Mouse (Mus musculus) intestine, embryonic 15.5 days (tissue): ENCODE data around the gene Tspan12. TPM values are rescaled to one million over a fixed set of nuclear protein-coding genes. Genes with fewer than 3 reads are reported as not detected.

Source experiments
- ATAC-seq: fragments of 200-750 bp; cut with Nextera tagmentation; 2 replicates; pipeline ENCODE4 v1.8.0; 2017; ENCODE audit warnings: moderate TSS enrichment, moderate library complexity
- H3K27ac ChIP-seq: fragments of 300-500 bp; sonication (generic); 2 replicates; pipeline ENCODE4 v1.5.1; 2015; ENCODE audit warnings: mild to moderate bottlenecking, inconsistent platforms
- H3K27me3 ChIP-seq: fragments of 300-500 bp; sonication (generic); replicated peaks from 2 replicates; pipeline ENCODE4 v1.6.1; 2015; ENCODE audit warnings: inconsistent platforms
- H3K36me3 ChIP-seq: fragments of 300-500 bp; sonication (generic); 2 replicates; pipeline ENCODE4 v1.6.1; 2015; ENCODE audit warnings: inconsistent platforms
- H3K4me1 ChIP-seq: fragments of 300-500 bp; sonication (generic); replicated peaks from 2 replicates; pipeline ENCODE4 v1.6.1; 2015; ENCODE audit warnings: inconsistent platforms
- H3K4me2 ChIP-seq: fragments of 300-500 bp; sonication (generic); replicated peaks from 2 replicates; pipeline ENCODE4 v1.6.1; 2015; ENCODE audit warnings: mild to moderate bottlenecking, inconsistent platforms
- H3K4me3 ChIP-seq: fragments of 300-500 bp; sonication (generic); replicated peaks from 2 replicates; pipeline ENCODE4 v1.5.1; 2015; ENCODE audit warnings: inconsistent platforms
- H3K9ac ChIP-seq: fragments of 300-500 bp; sonication (generic); 2 replicates; pipeline ENCODE4 v1.6.1; 2015; ENCODE audit warnings: inconsistent platforms
- H3K9me3 ChIP-seq: fragments of 300-500 bp; sonication (generic); 2 replicates; pipeline ENCODE4 v1.6.1; 2016; ENCODE audit warnings: inconsistent platforms
- WGBS: fragments of 180-500 bp; shearing (Covaris S2); methylation state at CpG from one replicate; pipeline ENCODE4 v1.1.7; 2015; 5-methylcytosine and 5-hydroxymethylcytosine counted together
- polyA plus RNA-seq: library from polyadenylated mRNA; unstranded; fragments of >200 nt; fragmentation: Nextera tagmentation; extraction: Ambion mirVana; gene quantifications from 2 replicates; pipeline ENCODE4 v1.2.1, GENCODE M21; 2015

The Tspan12 gene
- polyA plus RNA-seq, 1 experiment from 2014 or later = 80.5 TPM

DNA sequence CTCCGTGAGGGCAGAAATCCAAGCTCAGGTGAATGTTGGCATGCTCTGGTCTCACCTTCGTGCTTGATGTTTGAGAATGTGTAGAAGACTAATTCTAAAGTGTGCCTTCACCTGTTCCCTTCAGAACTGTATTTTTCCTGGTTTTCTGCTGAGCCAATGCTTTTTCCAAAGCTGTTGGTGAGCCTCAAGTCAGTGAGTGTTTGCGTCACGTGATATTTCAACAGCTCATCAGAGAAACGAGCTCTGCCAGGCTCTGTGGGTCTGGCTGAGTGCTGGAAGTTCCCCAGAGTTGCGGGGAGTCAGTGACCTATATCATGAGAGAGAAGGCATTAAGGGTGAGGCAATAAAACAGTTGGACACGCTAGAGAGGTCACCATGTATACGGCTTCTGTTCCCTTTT lies 29.0 kb downstream of the Tspan12 start:
- no peak overlapping the region; the same call in 1 of the 2 replicates for H3K4me3 ChIP-seq
- WGBS = 17% methylated on average over 8 of the region's 8 CpGs
- no peak overlapping the region for H3K9ac ChIP-seq
- H3K4me2 ChIP-seq = peak overlapping the region; percentile 45
- peaks cover 16% of the 10 kb centered on the region for H3K4me1 ChIP-seq
- H3K27ac ChIP-seq = peak overlapping the region; percentile 66
- no peaks in the 10 kb centered on the region for H3K27me3 ChIP-seq
- ATAC-seq = peak; percentile 77
- H3K36me3 ChIP-seq = no peaks in the 10 kb centered on the region
- H3K9me3 ChIP-seq = no peaks in the 10 kb centered on the region

- Histone ChIP-seq H3K27ac (peak overlapping the region; percentile 66), H3K9me3 (no peaks in the 10 kb centered on the region), H3K27me3 (no peaks in the 10 kb centered on the region), H3K4me1 (peaks cover 13% of the 10 kb centered on the region), H3K4me2 (peak overlapping the region; percentile 45), H3K4me3 (no peak overlapping the region), H3K36me3 (no peaks in the 10 kb centered on the region), H3K9ac (no peak overlapping the region)
- WGBS = 15% methylated on average over 7 of the region's 7 CpGs
- ATAC-seq = peak; percentile 84
Measured at GRCm38 (mm10) chr6:21822721-21823134, 29.6 kb downstream of the Tspan12 start.

DNA sequence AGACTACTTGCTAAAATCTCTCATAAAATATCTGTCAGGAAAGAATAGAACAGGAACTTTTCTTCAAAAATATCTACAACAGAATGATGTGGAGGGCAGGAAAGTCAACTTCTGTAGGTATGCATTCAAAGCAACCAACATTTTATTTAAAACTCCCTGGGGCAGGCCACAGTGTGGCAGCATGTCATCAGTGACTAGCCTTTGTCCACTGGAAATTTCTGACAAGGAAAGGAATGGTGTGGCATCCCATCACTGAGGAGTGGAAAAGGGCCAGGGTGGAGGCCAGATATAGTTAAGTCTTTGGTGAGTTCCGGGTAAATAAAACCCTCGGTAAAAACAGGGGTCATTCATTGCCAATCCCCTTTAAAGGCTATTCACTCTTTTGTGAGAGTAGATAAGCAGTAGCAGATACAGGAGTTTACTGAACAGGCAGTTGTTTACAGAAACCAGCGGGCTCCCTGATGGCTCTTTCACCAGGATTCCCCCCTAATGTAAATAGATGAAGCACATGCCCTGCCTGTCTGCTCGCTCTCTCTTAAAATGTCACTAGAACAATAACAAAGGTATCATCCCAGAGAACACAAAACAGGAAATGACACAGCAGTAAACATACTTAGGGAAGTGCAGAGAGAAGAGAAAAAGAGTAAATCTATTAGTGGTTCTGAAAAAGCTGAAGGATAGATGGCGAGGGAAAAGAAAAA lies 34.1 kb downstream of the Tspan12 start:
- ATAC-seq = peak; percentile 46; the same call in 1 of the 2 replicates
- H3K4me1 ChIP-seq = peaks cover 8% of the 10 kb centered on the region
- no peak overlapping the region for H3K4me3 ChIP-seq
- H3K27ac ChIP-seq = peak overlapping the region; percentile 27; the same call in 1 of the 2 replicates
- 21% methylated on average over 5 of the region's 5 CpGs for WGBS
- H3K9ac ChIP-seq = no peak overlapping the region
- no peaks in the 10 kb centered on the region for H3K27me3 ChIP-seq
- 0 out of 2 replicates have a peak, but pooled peaks cover 2% of the 10 kb centered on the region for H3K36me3 ChIP-seq
- H3K4me2 ChIP-seq = no peak overlapping the region
- no peaks in the 10 kb centered on the region for H3K9me3 ChIP-seq

- H3K4me2 ChIP-seq = no peak overlapping the region
- 86% methylated on average over 7 of the region's 7 CpGs for WGBS
- H3K9me3 ChIP-seq = no peaks in the 10 kb centered on the region
- H3K4me3 ChIP-seq = no peak overlapping the region
- no peaks in the 10 kb centered on the region for H3K36me3 ChIP-seq
- ATAC-seq = no peak
- no peaks in the 10 kb centered on the region for H3K27me3 ChIP-seq
- no peak overlapping the region for H3K27ac ChIP-seq
- no peak overlapping the region for H3K9ac ChIP-seq
- H3K4me1 ChIP-seq = no peaks in the 10 kb centered on the region
Measured at GRCm38 (mm10) chr6:21806005-21806404, 46.3 kb downstream of the Tspan12 start.

DNA sequence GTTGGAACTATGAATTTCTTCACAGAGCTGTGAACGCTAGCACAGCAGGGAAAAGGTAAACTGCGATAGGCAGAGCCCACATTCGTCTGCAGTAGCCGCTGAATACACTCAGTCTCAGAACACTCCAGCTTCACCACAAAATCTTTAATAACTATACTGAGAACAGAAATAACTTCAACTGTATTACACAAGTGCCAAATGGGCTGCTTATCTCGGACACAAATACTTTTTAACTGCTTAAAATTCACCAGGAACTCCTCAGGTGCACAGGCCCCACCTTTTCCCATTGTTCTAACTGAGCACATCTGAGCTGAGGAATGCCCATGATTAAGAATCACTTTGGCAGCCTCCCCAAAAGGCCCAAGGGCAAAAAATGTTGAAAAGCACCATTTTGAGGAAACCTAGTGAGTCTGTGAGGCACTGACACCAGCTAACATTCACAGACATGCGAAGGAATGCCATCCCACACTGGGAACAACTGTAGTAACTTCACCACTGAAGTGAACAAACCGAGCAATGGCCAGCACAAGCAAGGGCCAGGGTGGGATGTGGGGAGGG lies 47.2 kb downstream of the Tspan12 start:
- no peak for ATAC-seq
- no peak overlapping the region for H3K9ac ChIP-seq
- no peaks in the 10 kb centered on the region for H3K4me1 ChIP-seq
- no peak overlapping the region for H3K4me2 ChIP-seq
- H3K4me3 ChIP-seq = no peak overlapping the region
- no peaks in the 10 kb centered on the region for H3K9me3 ChIP-seq
- H3K27me3 ChIP-seq = no peaks in the 10 kb centered on the region
- peaks cover 3% of the 10 kb centered on the region; the same call in 1 of the 2 replicates for H3K36me3 ChIP-seq
- WGBS = 69% methylated on average over 7 of the region's 7 CpGs
- H3K27ac ChIP-seq = no peak overlapping the region

GRCm38 (mm10) chr6:21803483-21804340 lies 48.6 kb downstream of the Tspan12 start:
- Histone ChIP-seq H3K27ac (no peak overlapping the region), H3K9ac (no peak overlapping the region), H3K36me3 (peaks cover 3% of the 10 kb centered on the region; the same call in 1 of the 2 replicates), H3K4me1 (no peaks in the 10 kb centered on the region), H3K4me2 (no peak overlapping the region), H3K9me3 (no peaks in the 10 kb centered on the region), H3K27me3 (no peaks in the 10 kb centered on the region), H3K4me3 (no peak overlapping the region)
- ATAC-seq = no peak
- WGBS = 60% methylated on average over 10 of the region's 10 CpGs

GRCm38 (mm10) chr6:21798581-21798980 lies 53.7 kb downstream of the Tspan12 start:
- H3K27me3 ChIP-seq = no peaks in the 10 kb centered on the region
- no peak for ATAC-seq
- H3K4me3 ChIP-seq = no peak overlapping the region
- no peak overlapping the region for H3K4me2 ChIP-seq
- no peaks in the 10 kb centered on the region for H3K4me1 ChIP-seq
- no peak overlapping the region for H3K9ac ChIP-seq
- H3K36me3 ChIP-seq = peaks cover 7% of the 10 kb centered on the region; the same call in 1 of the 2 replicates
- H3K27ac ChIP-seq = no peak overlapping the region
- no peaks in the 10 kb centered on the region for H3K9me3 ChIP-seq
- 83% methylated on average over 9 of the region's 9 CpGs for WGBS

DNA sequence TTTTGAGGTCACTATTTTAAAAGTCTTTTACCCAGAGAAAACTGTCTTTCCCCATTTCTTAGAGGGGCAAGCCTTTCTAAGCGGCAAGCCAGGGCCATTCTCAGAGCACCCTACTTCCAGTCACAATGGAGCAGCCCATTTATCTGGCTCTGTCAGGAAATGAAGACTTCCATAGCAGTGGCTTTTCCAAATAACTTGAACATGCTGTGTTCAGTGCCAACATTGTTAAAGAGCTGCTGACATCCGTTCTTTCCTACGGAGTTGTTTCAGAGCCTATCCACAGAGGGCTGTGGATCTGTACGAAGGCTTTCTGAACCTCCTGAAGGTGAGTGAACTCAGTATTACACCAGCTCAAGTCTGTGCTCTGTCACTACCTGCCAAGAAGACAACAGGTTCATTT lies 55.2 kb downstream of the Tspan12 start:
- Histone ChIP-seq H3K27ac (no peak overlapping the region), H3K4me1 (no peaks in the 10 kb centered on the region), H3K9me3 (no peaks in the 10 kb centered on the region), H3K4me2 (no peak overlapping the region), H3K4me3 (no peak overlapping the region), H3K9ac (no peak overlapping the region), H3K36me3 (peaks cover 7% of the 10 kb centered on the region; the same call in 1 of the 2 replicates), H3K27me3 (no peaks in the 10 kb centered on the region)
- WGBS = 73% methylated on average over 4 of the region's 4 CpGs
- ATAC-seq = no peak

GRCm38 (mm10) chr6:21796413-21796812 lies 55.9 kb downstream of the Tspan12 start:
- WGBS = 83% methylated on average over 10 of the region's 10 CpGs
- ATAC-seq = no peak
- Histone ChIP-seq H3K27me3 (no peaks in the 10 kb centered on the region), H3K4me3 (no peak overlapping the region), H3K36me3 (peaks cover 7% of the 10 kb centered on the region; the same call in 1 of the 2 replicates), H3K4me2 (no peak overlapping the region), H3K9ac (no peak overlapping the region), H3K4me1 (no peaks in the 10 kb centered on the region), H3K9me3 (no peaks in the 10 kb centered on the region), H3K27ac (no peak overlapping the region)

DNA sequence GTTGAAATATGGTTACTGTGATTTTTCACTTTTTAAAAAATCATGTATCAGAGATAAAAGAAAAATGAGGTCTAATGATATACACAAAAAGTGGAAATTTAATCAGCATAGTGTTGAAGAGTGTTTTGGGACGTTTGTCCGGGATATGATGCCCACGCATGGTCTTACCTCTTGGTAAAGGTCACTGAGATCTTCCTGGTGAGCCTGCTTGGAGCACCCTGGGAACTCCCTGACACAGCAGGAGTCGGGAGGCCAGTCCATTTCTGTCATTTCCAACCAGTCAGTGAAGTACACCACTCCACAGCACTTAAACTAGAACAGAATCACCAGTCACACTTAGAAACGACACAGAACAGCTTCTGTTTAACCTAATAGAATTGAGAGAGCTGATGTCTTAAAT lies 56.9 kb downstream of the Tspan12 start:
- 65% methylated on average over 5 of the region's 5 CpGs for WGBS
- ATAC-seq = no peak
- H3K36me3 ChIP-seq = 0 out of 2 replicates have a peak, but pooled peaks cover 4% of the 10 kb centered on the region

DNA sequence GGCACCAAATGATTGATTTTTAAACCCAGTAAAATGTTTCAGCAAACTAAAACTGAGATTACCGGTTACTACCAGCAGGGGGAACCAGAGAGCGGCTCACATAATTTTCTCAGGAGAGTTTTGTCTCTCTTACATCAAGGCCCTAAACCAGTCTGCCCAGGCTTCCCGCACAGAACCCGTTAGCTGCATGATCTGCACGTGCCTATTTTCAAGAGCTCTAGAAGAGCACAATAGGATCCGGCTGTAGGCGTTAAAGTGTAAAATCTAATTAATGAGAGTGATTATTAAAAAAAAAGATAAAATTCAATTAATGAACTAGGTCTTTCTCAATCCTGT lies 57.3 kb downstream of the Tspan12 start:
- ATAC-seq = no peak
- H3K27ac ChIP-seq = no peak overlapping the region

More for the DNA sequence above, 56.9 kb downstream of the Tspan12 start:
- Histone ChIP-seq H3K9ac (no peak overlapping the region), H3K27ac (no peak overlapping the region), H3K4me2 (no peak overlapping the region), H3K4me1 (no peaks in the 10 kb centered on the region), H3K4me3 (no peak overlapping the region), H3K27me3 (no peaks in the 10 kb centered on the region), H3K9me3 (no peaks in the 10 kb centered on the region)

GRCm38 (mm10) chr6:21794337-21795071 lies 57.8 kb downstream of the Tspan12 start:
- no peak overlapping the region for H3K4me3 ChIP-seq
- no peak for ATAC-seq
- no peak overlapping the region for H3K27ac ChIP-seq
- WGBS = 80% methylated on average over 11 of the region's 11 CpGs
- H3K27me3 ChIP-seq = no peaks in the 10 kb centered on the region
- H3K4me2 ChIP-seq = no peak overlapping the region
- no peak overlapping the region for H3K9ac ChIP-seq
- no peaks in the 10 kb centered on the region for H3K9me3 ChIP-seq
- no peaks in the 10 kb centered on the region for H3K4me1 ChIP-seq
- H3K36me3 ChIP-seq = 0 out of 2 replicates have a peak, but pooled peaks cover 4% of the 10 kb centered on the region

More for the DNA sequence above, 57.3 kb downstream of the Tspan12 start:
- H3K9ac ChIP-seq = no peak overlapping the region
- no peak overlapping the region for H3K4me3 ChIP-seq
- H3K4me2 ChIP-seq = no peak overlapping the region
- 8% methylated on average over 7 of the region's 7 CpGs for WGBS
- H3K4me1 ChIP-seq = no peaks in the 10 kb centered on the region
- H3K36me3 ChIP-seq = 0 out of 2 replicates have a peak, but pooled peaks cover 4% of the 10 kb centered on the region
- no peaks in the 10 kb centered on the region for H3K9me3 ChIP-seq
- no peaks in the 10 kb centered on the region for H3K27me3 ChIP-seq
